In the genomic region with DNA sequence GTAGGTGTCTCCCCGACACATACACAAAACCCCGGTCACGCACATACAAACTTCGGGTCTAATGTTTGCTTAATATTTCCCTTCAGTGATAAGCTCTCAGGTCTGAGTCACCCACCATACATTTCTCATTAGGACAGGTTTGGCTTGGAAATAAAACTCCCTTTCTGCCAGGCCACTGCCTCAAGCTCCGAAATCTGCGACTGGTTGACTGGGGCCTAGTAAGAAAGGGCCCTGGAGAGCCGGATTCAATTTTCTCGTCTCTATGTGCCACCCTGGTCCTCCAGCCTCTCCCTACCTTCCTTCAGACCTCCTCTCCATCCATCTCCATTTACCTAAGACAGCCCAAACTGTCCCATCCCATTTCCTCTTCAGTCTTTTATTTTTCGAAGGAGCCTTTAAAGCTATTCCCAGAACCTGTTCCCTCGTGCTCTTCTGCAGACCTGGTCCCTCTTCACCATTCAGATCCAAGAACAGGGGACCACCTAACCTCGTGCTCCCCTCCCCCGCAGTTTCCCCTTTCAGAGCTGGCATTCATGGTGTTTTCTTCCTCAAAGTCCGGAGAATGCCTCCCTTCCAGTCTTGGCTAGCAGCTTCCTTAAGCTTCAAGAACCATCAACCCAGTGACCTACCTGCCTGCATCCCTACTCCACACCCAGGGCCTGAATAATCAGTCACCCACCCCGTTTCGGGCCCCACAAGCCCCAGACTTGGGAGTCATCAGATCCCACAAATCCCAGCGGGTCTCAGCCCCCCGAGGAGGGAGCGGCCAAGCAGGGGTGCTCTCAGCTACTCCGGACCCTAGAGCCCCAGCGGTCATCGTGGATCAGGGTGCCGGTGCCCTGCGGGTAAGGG, we compare ENCODE assay signal across 8 mouse cellular contexts. TPM values are rescaled to one million over a fixed set of nuclear protein-coding genes. Genes with fewer than 3 reads are reported as not detected.
DNase-seq lines count a peak whose midpoint lies in the region; ATAC-seq and TF ChIP-seq lines count a peak whose summit lies in the region.

No protein-coding gene starts in this region.

- ATAC-seq in forebrain, embryonic 14.5 days: peak; percentile 45; the same call in 1 of the 2 replicates
- ATAC-seq in limb, embryonic 15.5 days (ENCODE audit: insufficient number of reproducible peaks, low FRiP score, low TSS enrichment, low read depth): peak; percentile 12; the same call in 1 of the 2 replicates
- 0 out of 2 replicates have a peak, but pooled peaks have one; percentile 48 for ATAC-seq in stomach, embryonic 15.5 days (ENCODE audit: insufficient read depth, low FRiP score, low read depth)

- no peak for TF ChIP-seq CTCF in liver, adult 2 months (IDR thresholded peaks at IDR 0.05; ENCODE audit: low read depth, low read length)
- no peak for TF ChIP-seq CTCF in cerebellum, adult 2 months (IDR thresholded peaks at IDR 0.05; ENCODE audit: borderline replicate concordance, insufficient read depth, low read depth, low read length)

- DNase-seq in liver, adult 2 months (ENCODE audit: extremely low read depth, low read depth, low spot score): no peak
- DNase-seq in liver: no peak
- peak; percentile 59 to 71 for DNase-seq in cerebellum, adult 2 months
- peak; percentile 60 for DNase-seq in forebrain, embryonic 14.5 days (ENCODE audit: low spot score)
- DNase-seq in thymus, adult 18-20 months: no peak
- no peak for DNase-seq in gastrocnemius, postnatal 10 days

- TF ChIP-seq POLR2A in liver, adult 2 months (IDR thresholded peaks at IDR 0.05; ENCODE audit: extremely low read depth, insufficient read depth, low read length): no peak
- TF ChIP-seq POLR2A in cerebellum, adult 2 months (IDR thresholded peaks at IDR 0.05; ENCODE audit: borderline replicate concordance, insufficient read depth, low read length): no peak

- H3K4me2 ChIP-seq in forebrain, embryonic 14.5 days (ENCODE audit: low read length): peak overlapping the region; percentile 84
- peak overlapping the region; percentile 68 for H3K4me2 ChIP-seq in limb, embryonic 15.5 days
- peak overlapping the region; percentile 82 for H3K4me2 ChIP-seq in stomach, embryonic 15.5 days

- peak overlapping the region; percentile 42; the same call in 1 of the 2 replicates for H3K27ac ChIP-seq in liver, adult 2 months (replicated peaks; ENCODE audit: insufficient read depth, low read depth, low read length)
- peak overlapping the region; percentile 95 for H3K27ac ChIP-seq in cerebellum, adult 2 months (ENCODE audit: insufficient read depth, low read length)
- peak overlapping the region; percentile 97 for H3K27ac ChIP-seq in forebrain, embryonic 14.5 days (ENCODE audit: low read depth, low read length)
- H3K27ac ChIP-seq in limb, embryonic 15.5 days: peak overlapping the region; percentile 97
- H3K27ac ChIP-seq in stomach, embryonic 15.5 days: peak overlapping the region; percentile 90

- peak overlapping the region; percentile 82 for H3K4me3 ChIP-seq in liver, adult 2 months (ENCODE audit: insufficient read depth, low read depth, low read length)
- H3K4me3 ChIP-seq in cerebellum, adult 2 months (replicated peaks; ENCODE audit: insufficient read depth, low read depth, low read length): peak overlapping the region; percentile 56
- H3K4me3 ChIP-seq in forebrain, embryonic 14.5 days (ENCODE audit: low read depth, low read length): peak overlapping the region; percentile 92
- H3K4me3 ChIP-seq in limb, embryonic 15.5 days: peak overlapping the region; percentile 84
- peak overlapping the region; percentile 75 for H3K4me3 ChIP-seq in stomach, embryonic 15.5 days (replicated peaks)

- peaks cover 4% of the 10 kb centered on the region; the same call in 1 of the 2 replicates for H3K79me2 ChIP-seq in liver, adult 2 months (ENCODE audit: control insufficient read depth, insufficient read depth, low read length)

- no peaks in the 10 kb centered on the region for H3K9me3 ChIP-seq in forebrain, embryonic 14.5 days (replicated peaks; ENCODE audit: control insufficient read depth, low read length)
- H3K9me3 ChIP-seq in limb, embryonic 15.5 days: no peaks in the 10 kb centered on the region
- no peaks in the 10 kb centered on the region for H3K9me3 ChIP-seq in stomach, embryonic 15.5 days

- H3K4me1 ChIP-seq in liver, adult 2 months (ENCODE audit: control insufficient read depth, insufficient read depth, low read length): peaks cover 12% of the 10 kb centered on the region
- H3K4me1 ChIP-seq in cerebellum, adult 2 months (ENCODE audit: control insufficient read depth, insufficient read depth, low read length): peaks cover 4% of the 10 kb centered on the region
- peaks cover 20% of the 10 kb centered on the region for H3K4me1 ChIP-seq in forebrain, embryonic 14.5 days (ENCODE audit: control insufficient read depth, insufficient read depth, low read length)
- H3K4me1 ChIP-seq in limb, embryonic 15.5 days: peaks cover 43% of the 10 kb centered on the region
- peaks cover 42% of the 10 kb centered on the region for H3K4me1 ChIP-seq in stomach, embryonic 15.5 days

- H3K27me3 ChIP-seq in liver, adult 2 months (ENCODE audit: control insufficient read depth, insufficient read depth, low read length): no peaks in the 10 kb centered on the region
- H3K27me3 ChIP-seq in cerebellum, adult 2 months (ENCODE audit: control insufficient read depth, insufficient read depth, low read length): no peaks in the 10 kb centered on the region
- H3K27me3 ChIP-seq in forebrain, embryonic 14.5 days (replicated peaks; ENCODE audit: control insufficient read depth, insufficient read depth, low read length): no peaks in the 10 kb centered on the region
- no peaks in the 10 kb centered on the region for H3K27me3 ChIP-seq in limb, embryonic 15.5 days
- no peaks in the 10 kb centered on the region for H3K27me3 ChIP-seq in stomach, embryonic 15.5 days (replicated peaks)

- WGBS in liver, adult 2 months: 31% methylated on average over 23 of the region's 23 CpGs
- WGBS in cerebellum, adult 2 months: 21% methylated on average over 23 of the region's 23 CpGs
- 12% methylated on average over 23 of the region's 23 CpGs for WGBS in forebrain, embryonic 14.5 days
- 9% methylated on average over 23 of the region's 23 CpGs for WGBS in limb, embryonic 15.5 days
- WGBS in stomach, embryonic 15.5 days: 8% methylated on average over 23 of the region's 23 CpGs

- no peaks in the 10 kb centered on the region for H3K36me3 ChIP-seq in liver, adult 2 months (ENCODE audit: control insufficient read depth, insufficient read depth, low read length)
- no peaks in the 10 kb centered on the region for H3K36me3 ChIP-seq in forebrain, embryonic 14.5 days (ENCODE audit: control insufficient read depth, insufficient read depth, low read length)
- H3K36me3 ChIP-seq in limb, embryonic 15.5 days: no peaks in the 10 kb centered on the region
- no peaks in the 10 kb centered on the region for H3K36me3 ChIP-seq in stomach, embryonic 15.5 days

- peak overlapping the region; percentile 86 for H3K9ac ChIP-seq in liver, adult 2 months (ENCODE audit: low read depth, low read length)
- peak overlapping the region; percentile 99 for H3K9ac ChIP-seq in forebrain, embryonic 14.5 days (ENCODE audit: low read length)
- peak overlapping the region; percentile 96 for H3K9ac ChIP-seq in limb, embryonic 15.5 days
- H3K9ac ChIP-seq in stomach, embryonic 15.5 days: peak overlapping the region; percentile 77

RNA-seq across cellular contexts. Expression of gene Cd276, which starts 1.0 kb away (rescaled TPM):
- 1.3 and 1.5 TPM in 2 replicates for total RNA-seq in liver, adult 2 months (2014; rRNA removed)
- 2.8 and 4.5 TPM in 2 replicates for polyA plus RNA-seq in liver, adult 2 months (2012; rRNA removed)
- polyA plus RNA-seq in cerebellum, adult 2 months (2012; rRNA removed): 6.4 and 6.9 TPM in 2 replicates
- 24.6 and 28.8 TPM in 2 replicates for polyA plus RNA-seq in forebrain, embryonic 14.5 days (2014; fragmentation: Nextera tagmentation; extraction: Ambion mirVana)
- polyA plus RNA-seq in limb, embryonic 15.5 days (2015; fragmentation: Nextera tagmentation; extraction: Ambion mirVana): 57.5 and 59.2 TPM in 2 replicates
- polyA plus RNA-seq in stomach, embryonic 15.5 days (2015; fragmentation: Nextera tagmentation; extraction: Ambion mirVana): 28.7 and 32.5 TPM in 2 replicates
- 10 to 100 TPM; 23.7 to 33.1 TPM for total RNA-seq in gastrocnemius, postnatal 10 days (2021)

RNA-seq across cellular contexts. Expression of gene Nptn, which starts 27.8 kb away (rescaled TPM):
- total RNA-seq in liver, adult 2 months (2014; rRNA removed): 55.6 and 65.2 TPM in 2 replicates
- 115 and 141 TPM in 2 replicates for polyA plus RNA-seq in liver, adult 2 months (2012; rRNA removed)
- polyA plus RNA-seq in cerebellum, adult 2 months (2012; rRNA removed): 1,284 and 1,476 TPM in 2 replicates
- polyA plus RNA-seq in forebrain, embryonic 14.5 days (2014; fragmentation: Nextera tagmentation; extraction: Ambion mirVana): 144 and 158 TPM in 2 replicates
- polyA plus RNA-seq in limb, embryonic 15.5 days (2015; fragmentation: Nextera tagmentation; extraction: Ambion mirVana): 124 and 129 TPM in 2 replicates
- polyA plus RNA-seq in stomach, embryonic 15.5 days (2015; fragmentation: Nextera tagmentation; extraction: Ambion mirVana): 134 and 140 TPM in 2 replicates
- total RNA-seq in gastrocnemius, postnatal 10 days (2021): 100 to 1,000 TPM in 1 of 2 experiments, 10 to 100 TPM in 1; 99.7 to 109 TPM

Comparison
In these comparisons a context has a peak if more than half of its experiments do, and no peak if none do; other contexts are left out.
1. DNase-seq: peak in cerebellum, adult 2 months (2 of 2) and forebrain, embryonic 14.5 days (single experiment); none in liver, adult 2 months (single experiment), liver (single experiment), thymus, adult 18-20 months (0 of 2) and gastrocnemius, postnatal 10 days (single experiment).
2. H3K27ac ChIP-seq: peak in every context shown above with its lines; median percentile 97 in forebrain, embryonic 14.5 days; 97 in limb, embryonic 15.5 days; 95 in cerebellum, adult 2 months; 90 in stomach, embryonic 15.5 days; 42 in liver, adult 2 months.
3. Peak in every context shown above with its lines, with median percentiles within 50 percentile points of each other: H3K4me3 ChIP-seq, H3K9ac ChIP-seq, ATAC-seq and H3K4me2 ChIP-seq.